Mouse (Mus musculus): Measurements from ENCODE around the gene Doc2b. TPM values are rescaled to one million over a fixed set of nuclear protein-coding genes. Genes with fewer than 3 reads are reported as not detected.

The Doc2b gene
- total RNA-seq (2021): 1 to 10 TPM; 1.0 to 1.4 TPM
- long read RNA-seq, experiment 1, full-length matches to known transcripts: 1 of 1 reads
- long read RNA-seq, experiment 1, partial matches to known transcripts: 0 of 1 reads
- long read RNA-seq, experiment 1, other reads (novel, unspliced or antisense): 0 of 1 reads
- long read RNA-seq, experiment 2: 0 reads

GRCm38 (mm10) chr11:75796029-75796445 lies at the start of gene Doc2b:
Gene Doc2b (minus strand): TSS chr11:75796049.
- Histone ChIP-seq H3K4me3 (peak within 1 kb of the TSS; percentile 75), H3K27ac (peak within 1 kb of the TSS; percentile 68)
- DNase-seq: peak; percentile 45
- no peak for TF ChIP-seq CTCF (IDR thresholded peaks at IDR 0.05)
- intact Hi-C loops (cut with DNase I): no loop called here

GRCm38 (mm10) chr11:75842904-75843619 lies 47.2 kb upstream of the Doc2b start:
- intact Hi-C loops (cut with DNase I): no loop called here
- DNase-seq: no peak
- Histone ChIP-seq H3K27ac (no peak overlapping the region), H3K4me3 (no peak overlapping the region)
- TF ChIP-seq CTCF (IDR thresholded peaks at IDR 0.05): no peak

- Histone ChIP-seq H3K4me3 (no peak overlapping the region), H3K27ac (no peak overlapping the region)
- DNase-seq: no peak
- intact Hi-C loops (cut with DNase I): no loop called here
- no peak for TF ChIP-seq CTCF (IDR thresholded peaks at IDR 0.05)
Observed at GRCm38 (mm10) chr11:75841503-75841902, 45.7 kb upstream of the Doc2b start.

GRCm38 (mm10) chr11:75839536-75840430 lies 43.9 kb upstream of the Doc2b start:
- no peak for TF ChIP-seq CTCF (IDR thresholded peaks at IDR 0.05)
- DNase-seq: no peak
- intact Hi-C loops (cut with DNase I): no loop called here
- H3K4me3 ChIP-seq: no peak overlapping the region
- H3K27ac ChIP-seq: no peak overlapping the region

GRCm38 (mm10) chr11:75838861-75839426 lies 43.1 kb upstream of the Doc2b start:
- intact Hi-C loops (cut with DNase I): no loop called here
- no peak for TF ChIP-seq CTCF (IDR thresholded peaks at IDR 0.05)
- H3K27ac ChIP-seq: no peak overlapping the region
- H3K4me3 ChIP-seq: no peak overlapping the region
- no peak for DNase-seq

GRCm38 (mm10) chr11:75836240-75836610 lies 40.4 kb upstream of the Doc2b start:
- TF ChIP-seq CTCF (IDR thresholded peaks at IDR 0.05): no peak
- H3K27ac ChIP-seq: no peak overlapping the region
- no peak overlapping the region for H3K4me3 ChIP-seq
- intact Hi-C loops (cut with DNase I): no loop called here
- no peak for DNase-seq

GRCm38 (mm10) chr11:75835587-75836239 lies 39.9 kb upstream of the Doc2b start:
- Histone ChIP-seq H3K4me3 (no peak overlapping the region), H3K27ac (no peak overlapping the region)
- no peak for TF ChIP-seq CTCF (IDR thresholded peaks at IDR 0.05)
- DNase-seq: no peak
- intact Hi-C loops (cut with DNase I): no loop called here

GRCm38 (mm10) chr11:75833081-75833480 lies 37.2 kb upstream of the Doc2b start:
- no peak for TF ChIP-seq CTCF (IDR thresholded peaks at IDR 0.05)
- intact Hi-C loops (cut with DNase I): no loop called here
- no peak overlapping the region for H3K27ac ChIP-seq
- no peak for DNase-seq
- H3K4me3 ChIP-seq: no peak overlapping the region

- no peak for DNase-seq
- no peak overlapping the region for H3K27ac ChIP-seq
- H3K4me3 ChIP-seq: no peak overlapping the region
- intact Hi-C loops (cut with DNase I): no loop called here
- TF ChIP-seq CTCF (IDR thresholded peaks at IDR 0.05): no peak
Observed at GRCm38 (mm10) chr11:75830386-75830785, 34.5 kb upstream of the Doc2b start.

GRCm38 (mm10) chr11:75827414-75827813 lies 31.6 kb upstream of the Doc2b start:
- Histone ChIP-seq H3K4me3 (no peak overlapping the region), H3K27ac (no peak overlapping the region)
- intact Hi-C loops (cut with DNase I): no loop called here
- no peak for TF ChIP-seq CTCF (IDR thresholded peaks at IDR 0.05)
- no peak for DNase-seq

- no peak for TF ChIP-seq CTCF (IDR thresholded peaks at IDR 0.05)
- DNase-seq: no peak
- H3K4me3 ChIP-seq: no peak overlapping the region
- intact Hi-C loops (cut with DNase I): no loop called here
- no peak overlapping the region for H3K27ac ChIP-seq
Observed at GRCm38 (mm10) chr11:75823506-75823905, 27.7 kb upstream of the Doc2b start.

- intact Hi-C loops (cut with DNase I): no loop called here
- peak; percentile 35 for DNase-seq
Observed at GRCm38 (mm10) chr11:75813085-75813484, 17.2 kb upstream of the Doc2b start.

More at GRCm38 (mm10) chr11:75813085-75813484, 17.2 kb upstream of the Doc2b start:
- no peak overlapping the region for H3K4me3 ChIP-seq
- TF ChIP-seq CTCF (IDR thresholded peaks at IDR 0.05): peak; percentile 9; the same call in 1 of the 2 replicates
- peak overlapping the region; percentile 58 for H3K27ac ChIP-seq

Data from gastrocnemius, adult 2 months (tissue).